Mouse (Mus musculus) liver, embryonic 13.5 days (tissue): ENCODE data around the gene Gcnt7. TPM values are rescaled to one million over a fixed set of nuclear protein-coding genes. Genes with fewer than 3 reads are reported as not detected.

ENCODE experiments used
- ATAC-seq: fragments of 200-750 bp; cut with Nextera tagmentation; 2 replicates; pipeline ENCODE4 v1.8.0; 2017; ENCODE audit warnings: low read depth, mild to moderate bottlenecking, moderate number of reproducible peaks, moderate library complexity
- DNase-seq: peaks from one replicate; pipeline ENCODE4 v3.0.0; 2022
- H3K27ac ChIP-seq: fragments of 300-500 bp; sonication (generic); 2 replicates; pipeline ENCODE4 v1.5.1; 2015; ENCODE audit warnings: moderate library complexity, mild to moderate bottlenecking, inconsistent platforms
- H3K27me3 ChIP-seq: fragments of 300-500 bp; sonication (generic); 2 replicates; pipeline ENCODE4 v1.6.1; 2015; ENCODE audit warnings: mild to moderate bottlenecking, inconsistent platforms
- H3K36me3 ChIP-seq: fragments of 300-500 bp; sonication (generic); 2 replicates; pipeline ENCODE4 v1.6.1; 2015; ENCODE audit warnings: mild to moderate bottlenecking, inconsistent platforms
- H3K4me1 ChIP-seq: fragments of 300-500 bp; sonication (generic); replicated peaks from 2 replicates; pipeline ENCODE4 v1.6.1; 2015; ENCODE audit warnings: inconsistent platforms
- H3K4me2 ChIP-seq: fragments of 300-500 bp; sonication (generic); 2 replicates; pipeline ENCODE4 v1.6.1; 2015; ENCODE audit warnings: inconsistent platforms, mild to moderate bottlenecking, moderate library complexity
- H3K4me3 ChIP-seq: fragments of 300-500 bp; sonication (generic); replicated peaks from 2 replicates; pipeline ENCODE4 v1.5.1; 2015; ENCODE audit warnings: mild to moderate bottlenecking, inconsistent platforms
- H3K9ac ChIP-seq: fragments of 300-500 bp; sonication (generic); 2 replicates; pipeline ENCODE4 v1.6.1; 2015; ENCODE audit warnings: mild to moderate bottlenecking, inconsistent platforms
- H3K9me3 ChIP-seq: fragments of 300-500 bp; sonication (generic); replicated peaks from 2 replicates; pipeline ENCODE4 v1.6.1; 2016; ENCODE audit warnings: inconsistent platforms
- WGBS: fragments of 180-500 bp; shearing (Covaris S2); methylation state at CpG from one replicate; pipeline ENCODE4 v1.1.7; 2015; ENCODE audit not compliant: insufficient replicate concordance; 5-methylcytosine and 5-hydroxymethylcytosine counted together
- polyA plus RNA-seq: library from polyadenylated mRNA; unstranded; fragments of >200 nt; fragmentation: Nextera tagmentation; extraction: Ambion mirVana; gene quantifications from 2 replicates; pipeline ENCODE4 v1.2.1, GENCODE M21; 2015

Gcnt7 gene
- polyA plus RNA-seq, 1 experiment from 2014 or later: 0.54 TPM

DNA sequence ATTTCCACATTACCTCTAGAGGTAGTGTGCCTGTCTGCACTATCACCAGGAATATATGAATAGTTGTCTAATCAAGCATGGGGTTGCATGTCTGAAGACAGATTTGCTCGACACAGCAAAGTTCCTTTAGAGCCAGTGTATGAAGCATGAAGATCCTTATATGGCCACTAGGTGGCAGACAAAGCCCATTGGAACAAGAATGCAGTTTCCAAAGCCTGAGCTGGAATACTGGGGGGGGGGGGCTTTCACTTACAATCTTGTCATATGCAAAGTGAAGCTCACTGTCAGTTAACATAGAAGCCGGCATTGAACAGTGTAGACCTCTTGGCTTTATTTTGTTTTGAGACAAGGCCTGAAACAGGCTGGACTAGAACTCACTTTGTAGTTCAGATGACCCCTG is 19.5 kb upstream of the Gcnt7 start:
- Histone ChIP-seq H3K4me2 (no peak overlapping the region), H3K27me3 (no peaks in the 10 kb centered on the region), H3K4me3 (no peak overlapping the region), H3K27ac (no peak overlapping the region), H3K4me1 (0 out of 2 replicates have a peak, but pooled peaks cover 6% of the 10 kb centered on the region), H3K36me3 (no peaks in the 10 kb centered on the region), H3K9me3 (no peaks in the 10 kb centered on the region), H3K9ac (no peak overlapping the region)
- DNase-seq (no peak), ATAC-seq (no peak)
- 4% methylated on average over 2 of the region's 2 CpGs for WGBS

DNA sequence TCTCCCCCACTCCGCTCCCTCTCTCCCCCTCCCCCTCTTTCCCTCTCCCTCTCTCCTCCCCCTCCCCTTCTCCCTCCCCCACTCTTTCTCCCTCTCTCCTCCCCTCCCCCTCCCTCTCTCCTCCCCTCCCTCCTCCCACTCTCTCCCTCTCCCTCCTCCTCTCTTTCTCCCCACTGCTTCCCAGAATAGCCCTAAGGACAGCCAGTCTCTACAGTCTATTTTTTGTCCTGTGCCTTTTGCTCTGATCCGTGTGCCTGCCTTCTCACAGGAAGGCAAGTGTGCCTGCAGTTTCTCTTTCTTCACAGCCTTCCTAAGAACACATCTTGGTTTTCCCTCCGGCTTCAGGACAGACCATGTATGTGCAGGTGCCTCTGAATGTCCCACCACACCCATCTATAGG is 19.0 kb upstream of the Gcnt7 start:
- Histone ChIP-seq H3K4me1 (0 out of 2 replicates have a peak, but pooled peaks cover 6% of the 10 kb centered on the region), H3K9me3 (no peaks in the 10 kb centered on the region), H3K9ac (no peak overlapping the region), H3K36me3 (no peaks in the 10 kb centered on the region), H3K27ac (no peak overlapping the region), H3K27me3 (no peaks in the 10 kb centered on the region), H3K4me2 (no peak overlapping the region), H3K4me3 (no peak overlapping the region)
- WGBS: 46% methylated on average over 3 of the region's 3 CpGs
- no peak for ATAC-seq
- no peak for DNase-seq

DNA sequence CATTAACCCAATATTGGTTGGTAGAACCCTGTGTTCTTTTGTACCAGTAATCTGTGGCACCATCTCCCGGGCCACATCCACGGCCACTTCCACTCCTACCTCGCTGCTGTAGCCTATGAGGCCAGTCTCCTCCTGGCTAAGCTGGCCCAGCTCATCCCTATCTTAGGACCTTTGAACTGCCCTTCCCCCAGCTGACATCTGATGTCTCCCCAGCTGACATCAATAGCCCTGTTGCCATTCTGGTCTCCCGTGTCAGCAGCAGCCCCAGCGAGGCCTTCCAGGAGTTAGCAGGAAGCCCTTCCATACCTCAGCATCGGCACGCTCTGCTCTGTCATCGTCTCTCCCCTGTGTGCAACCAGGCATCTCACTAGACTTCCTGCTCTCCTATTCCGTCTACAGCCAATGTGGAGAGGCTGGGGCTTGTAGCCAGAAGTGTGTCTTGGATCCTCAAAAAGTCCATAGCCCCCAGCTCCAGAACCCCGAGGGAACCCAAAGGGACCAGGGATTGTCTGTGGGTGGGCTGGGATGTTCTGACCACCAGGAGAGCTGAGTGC is 18.4 kb upstream of the Gcnt7 start:
- Histone ChIP-seq H3K9ac (no peak overlapping the region), H3K9me3 (no peaks in the 10 kb centered on the region), H3K4me1 (0 out of 2 replicates have a peak, but pooled peaks cover 6% of the 10 kb centered on the region), H3K4me2 (no peak overlapping the region), H3K27ac (no peak overlapping the region), H3K4me3 (no peak overlapping the region), H3K27me3 (no peaks in the 10 kb centered on the region), H3K36me3 (no peaks in the 10 kb centered on the region)
- ATAC-seq (no peak), DNase-seq (no peak)
- WGBS: 21% methylated on average over 10 of the region's 10 CpGs

DNA sequence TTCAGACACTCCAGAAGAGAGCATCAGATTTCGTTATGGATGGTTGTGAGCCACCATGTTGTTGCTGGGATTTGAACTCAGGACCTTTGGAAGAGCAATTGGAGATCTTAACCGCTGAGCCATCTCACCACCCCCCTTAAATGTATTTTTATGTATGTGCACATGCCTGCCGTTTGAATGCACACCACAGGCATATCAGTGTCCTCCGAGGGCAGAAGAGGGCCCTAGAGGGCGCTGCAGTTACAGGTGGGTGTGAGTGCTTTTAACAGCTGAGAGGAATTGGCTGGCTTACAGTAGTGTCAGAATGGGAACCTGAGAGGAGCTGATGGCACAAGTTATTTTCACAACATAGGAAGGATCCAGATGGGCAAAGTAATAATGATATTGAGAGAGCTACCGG is 16.6 kb upstream of the Gcnt7 start:
- H3K4me1 ChIP-seq: 0 out of 2 replicates have a peak, but pooled peaks cover 6% of the 10 kb centered on the region
- WGBS: 26% methylated on average over 6 of the region's 6 CpGs
- H3K4me2 ChIP-seq: no peak overlapping the region
- no peak overlapping the region for H3K4me3 ChIP-seq
- no peak for DNase-seq
- H3K9me3 ChIP-seq: no peaks in the 10 kb centered on the region
- no peak overlapping the region for H3K27ac ChIP-seq
- no peaks in the 10 kb centered on the region for H3K27me3 ChIP-seq
- peaks cover 1% of the 10 kb centered on the region for H3K36me3 ChIP-seq
- ATAC-seq: no peak
- no peak overlapping the region for H3K9ac ChIP-seq

DNA sequence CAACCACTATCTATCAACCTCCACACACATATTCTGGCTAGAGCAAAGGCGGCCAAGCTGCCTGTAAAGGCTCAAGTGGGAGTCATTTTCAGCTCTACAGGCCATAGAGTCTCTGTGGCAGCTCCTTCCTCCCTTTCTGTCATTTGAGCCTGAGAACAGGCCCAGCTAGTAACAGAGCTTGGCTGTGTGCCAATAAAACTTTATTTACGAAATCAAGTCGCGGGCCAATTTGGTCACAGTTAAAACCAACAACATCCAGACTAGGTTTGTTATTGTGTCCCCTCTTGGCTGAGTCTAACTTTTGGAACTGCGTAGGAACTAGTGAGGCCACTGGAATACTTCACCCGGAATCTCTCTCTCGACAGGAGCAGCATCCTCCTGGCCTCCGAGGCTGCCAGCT is 15.2 kb upstream of the Gcnt7 start:
- no peaks in the 10 kb centered on the region for H3K27me3 ChIP-seq
- no peak overlapping the region for H3K9ac ChIP-seq
- H3K4me2 ChIP-seq: no peak overlapping the region
- DNase-seq (no peak), ATAC-seq (no peak)
- no peak overlapping the region for H3K27ac ChIP-seq
- no peaks in the 10 kb centered on the region for H3K9me3 ChIP-seq
- no peak overlapping the region for H3K4me3 ChIP-seq
- peaks cover 15% of the 10 kb centered on the region for H3K36me3 ChIP-seq
- 0 out of 2 replicates have a peak, but pooled peaks cover 6% of the 10 kb centered on the region for H3K4me1 ChIP-seq
- 71% methylated on average over 8 of the region's 8 CpGs for WGBS

DNA sequence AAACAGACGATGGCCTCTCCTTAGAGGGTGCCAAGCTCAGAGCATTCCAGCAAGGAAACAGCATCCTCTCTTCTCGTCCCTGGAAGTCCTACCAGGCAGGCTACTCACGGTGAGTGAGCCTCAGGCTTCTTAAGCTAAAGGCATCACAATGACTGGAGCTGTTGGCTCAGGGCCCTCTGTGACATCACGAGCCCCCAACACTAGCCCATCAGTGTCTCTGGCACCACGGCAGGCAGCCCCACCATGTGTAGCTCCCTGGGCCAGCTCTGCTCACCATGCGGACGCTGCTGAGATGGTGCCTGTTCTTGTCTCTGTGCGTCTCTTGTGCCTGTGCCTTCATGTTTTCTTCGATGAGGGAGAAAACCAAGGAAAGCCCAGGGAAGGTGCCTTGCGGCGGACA is 13.9 kb upstream of the Gcnt7 start, which contains the start of gene Fam209:
Gene Fam209, plus strand, starts transcription at position 203 of the 400 bp plus-strand sequence.
- Histone ChIP-seq H3K9ac (no peak within 1 kb of the TSS), H3K4me2 (no peak within 1 kb of the TSS), H3K36me3 (peaks cover 28% of the 10 kb centered on the region), H3K27ac (no peak within 1 kb of the TSS), H3K27me3 (no peaks in the 10 kb centered on the region), H3K4me1 (0 out of 2 replicates have a peak, but pooled peaks cover 6% of the 10 kb centered on the region), H3K4me3 (no peak within 1 kb of the TSS), H3K9me3 (no peaks in the 10 kb centered on the region)
- 80% methylated on average over 11 of the region's 11 CpGs for WGBS
- DNase-seq (no peak), ATAC-seq (no peak)

DNA sequence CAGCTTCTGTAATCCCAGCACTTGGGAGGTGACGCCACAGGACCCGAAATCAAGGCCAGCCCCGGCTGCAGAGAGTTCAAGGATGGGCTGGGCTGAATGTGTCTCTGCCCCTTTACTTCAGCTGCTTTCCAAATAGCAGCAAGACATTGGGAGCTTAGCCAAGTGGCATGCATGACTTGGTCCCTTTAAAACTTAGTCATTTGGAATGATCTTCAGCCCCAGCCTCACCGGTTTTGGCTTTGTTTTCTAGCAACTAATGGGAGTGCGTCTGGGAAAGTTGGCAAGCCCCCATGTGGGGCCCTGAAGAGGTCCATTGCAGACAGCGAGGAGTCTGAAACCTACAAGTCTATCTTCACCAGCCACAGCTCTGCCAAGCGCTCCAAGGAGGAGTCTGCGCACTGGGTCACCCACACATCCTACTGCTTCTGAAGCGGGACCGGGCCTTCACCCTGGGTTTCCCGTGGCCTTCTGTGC is 10.0 kb upstream of the Gcnt7 start:
- Histone ChIP-seq H3K4me3 (no peak overlapping the region), H3K36me3 (peaks cover 64% of the 10 kb centered on the region), H3K9ac (no peak overlapping the region), H3K4me1 (no peaks in the 10 kb centered on the region), H3K27ac (no peak overlapping the region), H3K9me3 (no peaks in the 10 kb centered on the region), H3K4me2 (no peak overlapping the region), H3K27me3 (no peaks in the 10 kb centered on the region)
- 88% methylated on average over 11 of the region's 11 CpGs for WGBS
- ATAC-seq (no peak), DNase-seq (no peak)

DNA sequence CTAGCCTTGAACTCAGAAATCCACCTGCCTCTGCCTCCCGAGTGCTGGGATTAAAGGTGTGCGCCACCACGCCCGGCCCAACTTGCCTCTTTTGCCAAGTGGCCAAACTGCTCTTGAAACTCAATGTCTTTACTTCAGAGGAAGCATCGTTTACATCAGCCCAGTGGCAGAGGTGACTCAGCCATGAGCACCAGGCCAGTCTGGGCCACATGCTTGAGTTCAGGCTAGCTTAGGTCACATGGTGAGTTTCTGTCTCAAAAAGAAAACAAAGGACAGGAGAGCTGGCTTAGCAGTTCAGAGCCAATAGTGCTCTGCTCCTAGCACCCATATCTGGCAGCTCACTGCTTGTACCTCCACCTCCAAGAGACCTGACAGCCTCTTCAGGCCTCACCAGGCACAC is 8.8 kb upstream of the Gcnt7 start:
- H3K27me3 ChIP-seq: no peaks in the 10 kb centered on the region
- ATAC-seq: no peak
- peaks cover 76% of the 10 kb centered on the region for H3K36me3 ChIP-seq
- H3K4me1 ChIP-seq: no peaks in the 10 kb centered on the region
- H3K27ac ChIP-seq: no peak overlapping the region
- H3K9me3 ChIP-seq: no peaks in the 10 kb centered on the region
- no peak overlapping the region for H3K4me2 ChIP-seq
- no peak overlapping the region for H3K9ac ChIP-seq
- 91% methylated on average over 5 of the region's 5 CpGs for WGBS
- no peak overlapping the region for H3K4me3 ChIP-seq
- DNase-seq: no peak

DNA sequence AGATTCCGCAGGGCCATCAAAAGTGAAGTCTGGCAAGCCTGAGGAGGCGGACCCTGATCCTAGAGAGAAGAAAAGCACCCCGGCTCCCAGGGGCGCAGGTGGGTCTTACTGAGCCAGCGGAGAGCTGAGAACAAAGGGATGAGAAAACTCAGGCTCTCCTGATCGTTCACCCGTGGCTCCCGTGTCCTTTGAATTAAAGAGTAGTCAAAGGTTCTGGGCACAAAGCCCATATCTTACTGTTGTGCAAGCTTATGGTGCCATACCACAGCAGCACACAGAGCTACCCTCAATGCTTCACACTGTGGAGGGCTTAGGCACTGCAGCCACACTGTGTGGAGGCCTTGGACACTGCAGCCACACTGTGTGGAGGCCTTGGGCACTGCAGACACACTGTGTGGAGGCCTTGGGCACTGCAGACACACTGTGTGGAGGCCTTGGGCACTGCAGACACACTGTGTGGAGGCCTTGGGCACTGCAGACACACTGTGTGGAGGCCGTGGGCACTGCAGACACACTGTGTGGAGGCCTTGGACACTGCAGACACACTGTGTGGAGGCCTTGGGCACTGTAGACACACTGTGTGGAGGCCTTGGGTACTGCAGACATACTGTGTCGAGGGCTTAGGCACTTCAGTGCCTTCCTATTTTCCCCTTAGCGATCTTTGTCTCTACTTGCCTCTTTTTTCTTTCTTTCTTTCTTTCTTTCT is 8.2 kb upstream of the Gcnt7 start:
- Histone ChIP-seq H3K27me3 (no peaks in the 10 kb centered on the region), H3K36me3 (peaks cover 82% of the 10 kb centered on the region), H3K27ac (no peak overlapping the region), H3K4me2 (no peak overlapping the region), H3K9ac (no peak overlapping the region), H3K4me3 (no peak overlapping the region), H3K4me1 (no peaks in the 10 kb centered on the region), H3K9me3 (no peaks in the 10 kb centered on the region)
- ATAC-seq (no peak), DNase-seq (no peak)
- WGBS: 85% methylated on average over 11 of the region's 11 CpGs

DNA sequence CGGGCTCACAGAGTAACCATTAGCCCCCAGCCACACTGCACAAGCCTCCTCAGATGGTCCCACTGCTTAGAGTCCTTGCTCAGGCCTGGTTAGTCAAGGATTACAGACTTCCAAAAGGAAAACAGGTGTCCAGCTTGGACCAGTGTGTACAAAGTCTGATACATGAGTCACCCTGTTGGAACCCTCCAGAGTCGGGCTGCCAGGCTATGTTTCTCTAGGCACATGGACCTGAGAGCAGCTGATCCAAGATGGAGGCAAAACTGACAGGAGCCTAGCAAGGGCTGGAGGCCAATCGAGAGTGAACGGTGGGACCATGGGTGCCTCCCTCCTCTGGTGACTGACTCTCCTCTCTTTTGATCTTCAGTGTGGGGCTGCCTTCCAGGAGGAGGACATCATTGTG is 4.4 kb upstream of the Gcnt7 start:
- Histone ChIP-seq H3K9me3 (no peaks in the 10 kb centered on the region), H3K4me2 (no peak overlapping the region), H3K4me1 (no peaks in the 10 kb centered on the region), H3K27me3 (no peaks in the 10 kb centered on the region), H3K4me3 (no peak overlapping the region), H3K27ac (no peak overlapping the region), H3K9ac (no peak overlapping the region), H3K36me3 (peaks cover 73% of the 10 kb centered on the region)
- ATAC-seq: no peak
- WGBS: 79% methylated on average over 4 of the region's 4 CpGs
- no peak for DNase-seq

DNA sequence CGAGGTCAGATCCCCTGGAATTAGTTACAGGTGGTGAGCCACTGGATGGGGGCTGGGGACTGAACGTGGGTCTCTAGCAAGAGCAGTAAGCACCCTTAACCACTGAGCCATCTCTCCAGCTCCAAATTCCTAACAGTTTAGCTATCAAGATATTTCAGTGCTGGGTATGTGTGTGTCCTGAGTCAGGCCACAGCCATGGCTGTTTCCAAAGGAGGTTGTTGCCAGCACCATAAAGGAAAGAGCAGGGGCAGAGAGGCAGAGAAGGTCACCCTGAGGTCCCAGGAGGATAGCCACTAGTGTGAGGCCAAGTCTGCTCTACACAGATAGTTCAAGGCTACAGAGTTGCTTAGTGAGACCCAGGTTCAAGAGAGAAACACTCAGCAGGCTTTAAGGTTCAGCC is 2.3 kb upstream of the Gcnt7 start:
- Histone ChIP-seq H3K9ac (no peak overlapping the region), H3K4me1 (no peaks in the 10 kb centered on the region), H3K4me3 (no peak overlapping the region), H3K27me3 (no peaks in the 10 kb centered on the region), H3K36me3 (peaks cover 63% of the 10 kb centered on the region), H3K9me3 (no peaks in the 10 kb centered on the region), H3K4me2 (no peak overlapping the region), H3K27ac (no peak overlapping the region)
- WGBS: 83% methylated on average over 2 of the region's 2 CpGs
- DNase-seq (no peak), ATAC-seq (no peak)

DNA sequence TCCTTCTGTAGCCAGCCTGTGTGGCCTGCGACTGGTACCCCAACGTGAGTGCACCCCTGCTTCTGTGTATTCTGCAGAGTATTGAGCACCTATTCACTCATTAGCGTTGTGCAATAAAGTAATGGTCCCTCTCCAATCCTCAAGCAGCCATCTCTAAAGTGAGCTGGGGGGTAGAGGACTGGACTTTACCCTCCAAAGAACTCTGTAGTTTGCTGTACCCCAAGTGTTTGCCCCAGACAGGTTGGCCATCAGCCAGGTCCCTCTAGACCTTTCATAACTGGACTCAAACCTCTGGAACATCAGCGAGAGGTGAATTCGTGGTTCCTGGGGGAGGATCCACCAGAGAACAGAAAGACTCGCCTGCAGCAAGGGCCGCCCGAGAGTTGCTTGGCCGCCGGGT is 5.9 kb downstream of the Gcnt7 start:
- Histone ChIP-seq H3K27ac (no peak overlapping the region), H3K27me3 (no peaks in the 10 kb centered on the region), H3K4me3 (no peak overlapping the region), H3K9ac (no peak overlapping the region), H3K4me1 (no peaks in the 10 kb centered on the region), H3K36me3 (peaks cover 76% of the 10 kb centered on the region), H3K4me2 (no peak overlapping the region), H3K9me3 (no peaks in the 10 kb centered on the region)
- DNase-seq: no peak
- 86% methylated on average over 10 of the region's 10 CpGs for WGBS
- no peak for ATAC-seq
